Mouse (Mus musculus) liver, embryonic 14.5 days (tissue): Measurements from ENCODE around the gene 1520401A03Rik. TPM values are rescaled to one million over a fixed set of nuclear protein-coding genes. Genes with fewer than 3 reads are reported as not detected.
A peak's percentile ranks its signal among the peaks of the same experiment; 100 is the strongest.
"Not testable (repeated sequence)": the region's sequence is repeated elsewhere in the genome, so short reads cannot be mapped to it uniquely, and the experiment has no call there.

ENCODE experiments used
- ATAC-seq: fragments of 200-750 bp; cut with Nextera tagmentation; 2 replicates; pipeline ENCODE4 v1.8.0; 2017; ENCODE audit warnings: moderate number of reproducible peaks, mild to moderate bottlenecking, moderate library complexity; ENCODE audit not compliant: insufficient read depth
- DNase-seq, 3 experiments: peaks; one replicate each; pipeline ENCODE4 v3.0.0-alpha.2; 2012 to 2013; ENCODE audit warnings: low read depth in 3 of 3, low spot score in 3 of 3
- H3K27ac ChIP-seq: fragments of 300-500 bp; sonication (generic); 2 replicates; pipeline ENCODE4 v1.5.1; 2014; ENCODE audit warnings: moderate library complexity, mild to moderate bottlenecking, control low read depth, inconsistent platforms
- H3K27me3 ChIP-seq: fragments of 300-500 bp; sonication (generic); 2 replicates; pipeline ENCODE4 v1.6.1; 2014; ENCODE audit warnings: mild to moderate bottlenecking, low read length, moderate library complexity; ENCODE audit not compliant: control insufficient read depth, insufficient read depth
- H3K36me3 ChIP-seq: fragments of 300-500 bp; sonication (generic); replicated peaks from 2 replicates; pipeline ENCODE4 v1.6.1; 2014; ENCODE audit warnings: low read depth; ENCODE audit not compliant: control insufficient read depth, insufficient read depth
- H3K4me1 ChIP-seq, 2 experiments: fragments of 200-500 bp in 1 of 2; fragments of 300-500 bp in 1 of 2; sonication (generic) in 1 of 2; replicated peaks; 2 replicates each; pipeline ENCODE4 v1.6.1; 2012 to 2014; ENCODE audit warnings: antibody characterized with exemption in 1 of 2, inconsistent platforms in 1 of 2, low read length in 1 of 2; ENCODE audit not compliant: control insufficient read depth in 2 of 2, insufficient read depth in 2 of 2
- H3K4me2 ChIP-seq: fragments of 300-500 bp; sonication (generic); 2 replicates; pipeline ENCODE4 v1.6.1; 2014; ENCODE audit warnings: low read depth, mild to moderate bottlenecking, control low read depth, moderate library complexity
- H3K4me3 ChIP-seq, 2 experiments: fragments of 200-500 bp in 1 of 2; fragments of 300-500 bp in 1 of 2; sonication (generic) in 1 of 2; 2 replicates each; pipeline ENCODE4 v1.5.1; 2012 to 2014; ENCODE audit warnings: low read depth in 2 of 2, low read length in 2 of 2, mild to moderate bottlenecking in 2 of 2, control low read depth in 1 of 2, inconsistent platforms in 1 of 2, moderate library complexity in 1 of 2; ENCODE audit not compliant: insufficient read depth in 1 of 2
- H3K9ac ChIP-seq: fragments of 300-500 bp; sonication (generic); replicated peaks from 2 replicates; pipeline ENCODE4 v1.6.1; 2014; ENCODE audit warnings: mild to moderate bottlenecking, control low read depth, moderate library complexity
- H3K9me3 ChIP-seq: fragments of 300-500 bp; sonication (generic); 2 replicates; pipeline ENCODE4 v1.6.1; 2016; ENCODE audit warnings: low read length, mixed read lengths; ENCODE audit not compliant: control insufficient read depth
- CTCF ChIP-seq: IDR thresholded peaks from 2 replicates; pipeline ENCODE4 v1.5.1; 2016; ENCODE audit warnings: antibody characterized with exemption, low read depth, control low read depth
- EP300 ChIP-seq: IDR thresholded peaks from 2 replicates; pipeline ENCODE4 v1.6.1; 2016; ENCODE audit warnings: antibody characterized with exemption, low read depth
- WGBS: fragments of 180-500 bp; shearing (Covaris S2); extraction: QIAGEN DNeasy Blood & Tissue Kit; methylation state at CpG from one replicate; pipeline ENCODE4 v1.1.7; 2014; ENCODE audit not compliant: insufficient replicate concordance; 5-methylcytosine and 5-hydroxymethylcytosine counted together
- polyA plus RNA-seq, 2 experiments: library from polyadenylated mRNA; depleted of rRNA in 1 of 2; stranded (reverse) in 1 of 2; unstranded in 1 of 2; fragments of >200 nt; fragmentation: Nextera tagmentation in 1 of 2; extraction: Ambion mirVana in 1 of 2; gene quantifications; 2 replicates each; pipeline versions ENCODE4 v1.2.1 to v1.2.3; 2012 to 2014

The 1520401A03Rik gene
- polyA plus RNA-seq (2012; rRNA removed) (0.04 and 0.09 TPM in 2 replicates), polyA plus RNA-seq (2014; fragmentation: Nextera tagmentation; extraction: Ambion mirVana) (not detected in 2 replicates)

DNA sequence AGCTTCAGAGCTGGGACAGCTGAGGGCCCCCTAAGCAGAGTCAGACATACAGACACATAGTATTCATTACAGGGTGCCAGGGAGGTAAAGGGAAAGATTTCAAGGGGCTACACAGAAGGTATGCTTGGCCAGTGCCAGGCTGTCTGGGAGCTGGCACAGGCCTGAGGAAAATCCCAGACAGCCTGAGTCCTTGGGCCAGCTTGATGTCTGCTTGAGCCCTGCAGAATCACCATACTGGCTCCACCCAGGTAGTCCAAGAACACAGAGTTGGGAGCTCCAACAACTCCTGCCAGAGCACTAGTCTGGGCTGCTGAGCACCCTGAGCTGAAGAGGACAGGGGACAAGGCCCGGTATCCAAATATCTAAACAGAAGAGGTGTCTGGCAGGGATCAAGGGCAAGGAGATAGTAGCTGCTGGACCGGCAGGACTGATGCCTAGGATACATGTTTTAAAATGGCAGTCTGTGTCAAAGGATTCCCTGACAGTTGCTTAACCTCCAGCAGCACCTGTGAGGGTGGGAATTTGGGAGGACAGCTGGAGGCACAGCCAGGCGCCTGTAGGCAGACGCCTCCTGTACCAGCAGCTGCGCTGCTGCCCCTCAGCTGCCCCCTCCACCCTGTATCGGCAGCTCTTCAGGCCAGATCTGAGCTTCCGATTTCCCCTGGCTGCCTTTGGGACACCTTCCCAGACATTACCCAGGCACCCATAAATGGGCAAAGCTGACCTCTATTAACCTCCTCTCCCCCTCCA lies at the start of gene 1520401A03Rik:
TSS of gene 1520401A03Rik (minus strand) at position 408 of the 750 bp plus-strand sequence.
- ATAC-seq (no peak), DNase-seq (no peak)
- Histone ChIP-seq H3K27ac (no peak within 1 kb of the TSS), H3K36me3 (no peaks in the 10 kb centered on the region), H3K4me3 (no peak within 1 kb of the TSS), H3K9me3 (no peaks in the 10 kb centered on the region), H3K27me3 (no peaks in the 10 kb centered on the region), H3K4me1 (peaks cover 8 to 16% of the 10 kb centered on the region in 2 experiments), H3K9ac (no peak within 1 kb of the TSS), H3K4me2 (no peak within 1 kb of the TSS)
- WGBS: 74% methylated on average over 7 of the region's 7 CpGs
- no peak for TF ChIP-seq CTCF
- no peak for TF ChIP-seq EP300

DNA sequence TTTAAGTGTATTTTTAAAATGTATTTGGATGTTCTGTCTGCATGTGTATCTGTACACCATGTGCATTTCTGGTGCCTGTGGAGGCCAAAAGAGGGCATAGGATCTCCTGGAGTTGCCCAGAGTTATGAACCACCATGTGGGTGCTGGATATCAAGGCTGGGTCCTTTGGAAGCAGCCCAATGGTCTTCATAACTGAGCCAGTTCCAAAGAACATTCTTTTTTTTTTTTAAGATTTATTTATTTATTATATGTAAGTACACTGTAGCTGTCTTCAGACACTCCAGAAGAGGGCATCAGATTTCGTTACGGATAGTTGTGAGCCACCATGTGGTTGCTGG lies 49.6 kb upstream of the 1520401A03Rik start:
- not testable (repeated sequence) for DNase-seq, H3K36me3 ChIP-seq, H3K27ac ChIP-seq, H3K4me1 ChIP-seq, H3K27me3 ChIP-seq, ATAC-seq, H3K9ac ChIP-seq, H3K4me3 ChIP-seq, H3K9me3 ChIP-seq
- H3K4me2 ChIP-seq: peak overlapping the region; percentile 91
- 56% methylated on average over 2 of the region's 2 CpGs for WGBS

DNA sequence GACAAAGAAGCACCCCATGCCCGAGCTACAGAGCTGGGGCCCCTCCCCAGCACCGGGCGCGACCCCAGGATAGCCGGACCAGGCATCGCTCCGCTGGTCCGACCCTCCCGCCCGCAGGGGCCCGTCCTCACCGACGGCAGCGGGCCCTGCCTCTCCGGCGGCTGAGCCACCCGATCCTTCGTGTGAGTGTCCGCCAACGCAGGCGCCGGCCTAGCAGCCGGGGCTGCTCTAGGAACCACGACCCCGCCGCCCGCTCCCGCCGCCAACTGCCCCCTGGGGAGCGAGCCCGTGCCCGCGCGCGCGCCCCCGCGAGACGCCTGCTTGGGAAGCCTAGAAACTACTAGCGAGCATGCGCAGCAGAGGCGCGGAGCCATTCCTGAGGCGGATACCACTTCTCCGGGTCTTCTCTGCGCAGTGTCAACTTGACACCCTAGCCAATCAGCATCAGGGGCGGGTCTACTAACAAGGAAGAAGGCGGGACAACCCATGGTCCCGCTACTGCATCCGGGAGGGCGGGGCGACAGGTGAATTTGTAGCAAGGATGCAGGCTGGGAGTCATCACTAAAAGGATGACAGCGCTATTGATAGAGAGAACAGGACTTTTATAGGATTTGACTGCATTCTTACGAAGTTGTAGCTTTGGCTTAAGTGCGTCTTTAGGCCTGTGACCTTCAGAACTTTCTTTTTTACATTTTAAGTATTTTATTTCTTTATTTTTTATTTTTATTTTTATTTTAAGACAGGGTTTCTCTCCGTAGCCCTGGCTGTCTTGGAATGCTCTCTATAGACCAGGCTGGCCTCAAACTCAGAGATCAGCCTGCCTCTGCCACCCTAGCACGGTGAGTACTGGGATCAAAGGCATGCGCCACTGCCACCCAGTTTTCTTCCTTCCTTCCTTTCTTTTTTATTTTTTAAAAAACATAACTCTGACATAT lies 49.0 kb upstream of the 1520401A03Rik start, which contains the start of gene Flywch1:
TSS of gene Flywch1 (minus strand) at position 319 of the 935 bp plus-strand sequence.
- H3K36me3 ChIP-seq: no peaks in the 10 kb centered on the region
- H3K4me3 ChIP-seq: peak within 1 kb of the TSS; percentile 70 to 85
- H3K27me3 ChIP-seq: no peaks in the 10 kb centered on the region
- DNase-seq (peak; percentile 96 to 98 (median 97)), ATAC-seq (peak; percentile 98)
- H3K4me2 ChIP-seq: peak within 1 kb of the TSS; percentile 91
- H3K4me1 ChIP-seq: peaks cover 7 to 9% of the 10 kb centered on the region in 2 experiments
- no peak within 1 kb of the TSS; the same call in 1 of the 2 replicates for H3K27ac ChIP-seq
- H3K9me3 ChIP-seq: no peaks in the 10 kb centered on the region
- H3K9ac ChIP-seq: peak within 1 kb of the TSS; percentile 74
- 4% methylated on average over 57 of the region's 58 CpGs for WGBS
- TF ChIP-seq CTCF: no peak
- peak; percentile 29 for TF ChIP-seq EP300

DNA sequence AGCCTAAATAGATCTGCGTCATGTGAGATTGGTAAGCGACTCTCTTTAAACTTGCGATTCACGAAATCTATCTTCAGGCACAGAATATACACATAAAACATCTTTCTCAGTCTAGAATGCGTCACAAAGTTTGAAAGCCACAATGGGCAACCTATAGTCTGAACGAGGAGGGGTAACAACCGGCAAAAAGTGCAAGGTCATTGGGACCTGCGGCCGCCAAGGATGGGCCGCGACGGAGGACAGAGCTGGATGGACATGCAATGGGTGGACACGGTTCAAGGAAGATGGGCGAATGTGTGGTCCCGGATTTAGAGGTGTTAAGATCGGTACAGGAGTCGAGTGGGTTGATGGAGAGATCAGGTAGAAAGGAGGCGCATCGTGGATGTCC lies 48.3 kb upstream of the 1520401A03Rik start:
- H3K4me1 ChIP-seq: peaks cover 7 to 9% of the 10 kb centered on the region in 2 experiments

More for the DNA sequence above, 48.3 kb upstream of the 1520401A03Rik start:
- Histone ChIP-seq H3K36me3 (no peaks in the 10 kb centered on the region), H3K27me3 (no peaks in the 10 kb centered on the region), H3K4me3 (peak overlapping the region; percentile 70 to 85), H3K9ac (peak overlapping the region; percentile 74), H3K4me2 (peak overlapping the region; percentile 91), H3K9me3 (no peaks in the 10 kb centered on the region), H3K27ac (no peak overlapping the region; the same call in 1 of the 2 replicates)
- 3% methylated on average over 19 of the region's 19 CpGs for WGBS
- TF ChIP-seq EP300: no peak
- TF ChIP-seq CTCF: no peak
- no peak for DNase-seq
- peak; percentile 29 for ATAC-seq
